Mouse (Mus musculus) hematopoietic multipotent progenitor cell, adult 10-12 weeks (in vitro differentiated cells): ENCODE data around the gene Syne3. TPM values are rescaled to one million over a fixed set of nuclear protein-coding genes. Genes with fewer than 3 reads are reported as not detected.

Experiments
- polyA plus RNA-seq: library from polyadenylated mRNA; stranded (reverse); fragments of >175 nt; gene quantifications from 2 replicates; pipeline ENCODE4 v1.2.3, GENCODE M21; 2012; ENCODE audit warnings: low replicate concordance

Gene Syne3
- 22.1 and 27.8 TPM in 2 replicates for polyA plus RNA-seq

GRCm38 (mm10) chr12:105009370-105010212, at the start of gene Syne3:
Gene Syne3, minus strand, starts transcription at chr12:105009809.

GRCm38 (mm10) chr12:105032147-105032831, 22.7 kb upstream of the Syne3 start, which contains the start of gene Glrx5:
Gene Glrx5, plus strand, starts transcription at chr12:105032688.

Other genes with a start within 250 kb of the Syne3 start
- 0.10 and 0.15 TPM in 2 replicates for gene Clmn, start 144.7 kb downstream of the Syne3 start, polyA plus RNA-seq
- 69.6 and 101 TPM in 2 replicates for gene Glrx5, start 22.9 kb upstream of the Syne3 start, polyA plus RNA-seq
- gene Tcl1b2, start 136.2 kb upstream of the Syne3 start, polyA plus RNA-seq: not detected in 2 replicates
- not detected in 2 replicates for gene Tcl1b1, start 149.9 kb upstream of the Syne3 start, polyA plus RNA-seq
- gene Tcl1b5, start 166.5 kb upstream of the Syne3 start, polyA plus RNA-seq: not detected in 2 replicates
- not detected in 2 replicates for gene Tcl1b3, start 181.2 kb upstream of the Syne3 start, polyA plus RNA-seq
- not detected in 2 replicates for gene Tcl1b4, start 192.1 kb upstream of the Syne3 start, polyA plus RNA-seq
- gene Tcl1, start 213.0 kb upstream of the Syne3 start, polyA plus RNA-seq: not detected in 2 replicates